In the genomic region with DNA sequence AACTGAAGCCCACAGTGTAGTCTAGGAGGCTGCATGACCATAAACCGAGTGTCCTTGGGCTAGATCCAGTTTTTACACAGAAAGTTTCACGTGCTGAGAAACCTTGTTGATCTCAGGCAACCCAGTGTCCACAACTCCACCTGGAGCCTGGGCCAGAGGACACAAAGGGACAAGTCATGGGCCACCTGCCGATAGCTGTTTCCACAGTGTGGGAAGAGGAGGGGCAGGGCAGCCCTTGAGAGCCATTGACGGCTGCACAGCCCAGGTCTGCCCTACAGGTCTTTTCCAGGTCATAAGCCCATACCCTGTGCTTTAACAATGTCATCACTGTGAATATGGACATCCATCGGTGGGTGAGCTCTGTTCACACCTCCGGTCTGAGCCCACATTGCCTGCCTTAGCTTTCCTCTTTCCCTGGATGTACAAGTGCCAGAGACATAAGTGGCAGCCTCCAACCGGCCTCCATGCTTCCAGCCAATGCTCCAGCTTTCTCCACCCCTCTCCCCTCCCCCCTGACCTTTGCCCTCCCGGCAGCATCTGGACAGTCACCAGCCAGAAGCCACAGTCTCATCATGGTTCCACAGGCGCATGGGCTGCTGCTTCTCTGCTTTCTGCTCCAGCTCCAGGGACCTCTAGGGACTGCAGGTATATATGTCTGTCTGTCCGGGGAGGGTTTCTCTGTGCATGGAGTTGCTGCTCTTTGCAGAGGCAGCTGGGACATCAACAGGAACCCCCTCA, we compare ENCODE assay signal across 10 mouse cellular contexts. TPM values are rescaled to one million over a fixed set of nuclear protein-coding genes. Genes with fewer than 3 reads are reported as not detected.
DNase-seq lines count a peak whose midpoint lies in the region; ATAC-seq and TF ChIP-seq lines count a peak whose summit lies in the region.
"Had no signal": no experiment of that assay in that cellular context is flagged by ENCODE, and none has a peak within 500 bp of the region (broad histone marks: within the 10 kb centered on the region; RNA-seq: fewer than 3 reads in every experiment).

A gene (plus strand): TSS at position 548 of the 738 bp plus-strand sequence.

- H3K9ac ChIP-seq in liver, embryonic 13.5 days: no peak within 1 kb of the TSS
- H3K9ac ChIP-seq: heart, embryonic 12.5 days had no signal

- peak; percentile 59 for ATAC-seq in liver, embryonic 13.5 days (ENCODE audit: low read depth)
- ATAC-seq in erythroblast, adult 5-6 weeks (replicated peaks; ENCODE audit: low FRiP score, poor library complexity, severe bottlenecking): no peak

- H3K27me3 ChIP-seq in kidney, adult 2 months (replicated peaks; ENCODE audit: control insufficient read depth, insufficient read depth, low read length): no peaks in the 10 kb centered on the region
- no peaks in the 10 kb centered on the region for H3K27me3 ChIP-seq in liver, embryonic 13.5 days
- H3K27me3 ChIP-seq: heart, embryonic 12.5 days had no signal

- no peak for TF ChIP-seq CTCF in kidney, adult 2 months (conservative IDR thresholded peaks at IDR 0.05; ENCODE audit: insufficient read depth, insufficient read length, low read depth, low read length)

- peak; percentile 49 for DNase-seq in kidney, adult 2 months
- no peak for DNase-seq in kidney, adult 11 months
- DNase-seq in kidney, postnatal 10 days: peak; percentile 58
- DNase-seq in liver, embryonic 13.5 days: no peak
- peak; percentile 49 to 51 for DNase-seq in lung, postnatal 4 days
- no peak for DNase-seq in gastrocnemius, postnatal 25 days
- DNase-seq in gastrocnemius, postnatal 10 days: no peak

- no peak within 1 kb of the TSS for H3K27ac ChIP-seq in kidney, adult 2 months (ENCODE audit: insufficient read depth, low read depth, low read length)
- H3K27ac ChIP-seq in liver, embryonic 13.5 days: no peak within 1 kb of the TSS

- H3K4me1 ChIP-seq in kidney, adult 2 months (ENCODE audit: control insufficient read depth, insufficient read depth, low read length): no peaks in the 10 kb centered on the region
- 0 out of 2 replicates have a peak, but pooled peaks cover 5% of the 10 kb centered on the region for H3K4me1 ChIP-seq in liver, embryonic 13.5 days (replicated peaks)
- H3K4me1 ChIP-seq: heart, embryonic 12.5 days had no signal

- no peak for TF ChIP-seq POLR2A in kidney, adult 2 months (IDR thresholded peaks at IDR 0.05; ENCODE audit: low read depth, low read length)

- H3K9me3 ChIP-seq in liver, embryonic 13.5 days (replicated peaks): no peaks in the 10 kb centered on the region
- H3K9me3 ChIP-seq: heart, embryonic 12.5 days had no signal

- H3K4me2 ChIP-seq in liver, embryonic 13.5 days: peak within 1 kb of the TSS; percentile 1
- H3K4me2 ChIP-seq: heart, embryonic 12.5 days had no signal

- H3K4me3 ChIP-seq in kidney, adult 2 months (ENCODE audit: insufficient read depth, low read depth, low read length): no peak within 1 kb of the TSS
- H3K4me3 ChIP-seq in liver, embryonic 13.5 days (replicated peaks): no peak within 1 kb of the TSS
- H3K4me3 ChIP-seq: heart, embryonic 12.5 days had no signal

- H3K36me3 ChIP-seq in kidney, adult 2 months (ENCODE audit: control insufficient read depth, insufficient read depth, low read length): no peaks in the 10 kb centered on the region
- no peaks in the 10 kb centered on the region for H3K36me3 ChIP-seq in liver, embryonic 13.5 days
- H3K36me3 ChIP-seq: heart, embryonic 12.5 days had no signal

- 63% methylated on average over 10 of the region's 10 CpGs for WGBS in kidney, adult 2 months
- WGBS in liver, embryonic 13.5 days (ENCODE audit: insufficient replicate concordance): 48% methylated on average over 10 of the region's 10 CpGs

RNA-seq across cellular contexts. Expression of the gene that starts here (rescaled TPM):
- 0.19 and 0.39 TPM in 2 replicates for polyA plus RNA-seq in kidney, adult 2 months (2012; rRNA removed)
- polyA plus RNA-seq in liver, embryonic 13.5 days (2015; fragmentation: Nextera tagmentation; extraction: Ambion mirVana): 6.1 and 6.5 TPM in 2 replicates
- total RNA-seq in erythroblast, adult 5-6 weeks (2015; ENCODE audit: low replicate concordance): not detected in 2 replicates
- not detected in 2 replicates for total RNA-seq in erythroblast, adult 5-6 weeks (2017; ENCODE audit: low replicate concordance)
- total RNA-seq in gastrocnemius, postnatal 25 days (2021): not detected
- not detected for total RNA-seq in gastrocnemius, postnatal 10 days (2021)
- total RNA-seq: CH12.LX had no signal

Comparison
In these comparisons a context has a peak if more than half of its experiments do, and no peak if none do; other contexts are left out.
1. DNase-seq: peak in kidney, postnatal 10 days (single experiment) and lung, postnatal 4 days (2 of 2); none in kidney, adult 11 months (single experiment), liver, embryonic 13.5 days (single experiment), gastrocnemius, postnatal 25 days (single experiment) and gastrocnemius, postnatal 10 days (single experiment).
2. Peak in DNase-seq in kidney, adult 2 months; RNA of the gene not detected or under 1 TPM.